Mouse (Mus musculus): ENCODE results near the gene Blm. TPM values are rescaled to one million over a fixed set of nuclear protein-coding genes. Genes with fewer than 3 reads are reported as not detected.

Blm gene
- total and polyA plus RNA-seq, 3 experiments = 24.1 to 56.2 (median 36.4) TPM

DNA sequence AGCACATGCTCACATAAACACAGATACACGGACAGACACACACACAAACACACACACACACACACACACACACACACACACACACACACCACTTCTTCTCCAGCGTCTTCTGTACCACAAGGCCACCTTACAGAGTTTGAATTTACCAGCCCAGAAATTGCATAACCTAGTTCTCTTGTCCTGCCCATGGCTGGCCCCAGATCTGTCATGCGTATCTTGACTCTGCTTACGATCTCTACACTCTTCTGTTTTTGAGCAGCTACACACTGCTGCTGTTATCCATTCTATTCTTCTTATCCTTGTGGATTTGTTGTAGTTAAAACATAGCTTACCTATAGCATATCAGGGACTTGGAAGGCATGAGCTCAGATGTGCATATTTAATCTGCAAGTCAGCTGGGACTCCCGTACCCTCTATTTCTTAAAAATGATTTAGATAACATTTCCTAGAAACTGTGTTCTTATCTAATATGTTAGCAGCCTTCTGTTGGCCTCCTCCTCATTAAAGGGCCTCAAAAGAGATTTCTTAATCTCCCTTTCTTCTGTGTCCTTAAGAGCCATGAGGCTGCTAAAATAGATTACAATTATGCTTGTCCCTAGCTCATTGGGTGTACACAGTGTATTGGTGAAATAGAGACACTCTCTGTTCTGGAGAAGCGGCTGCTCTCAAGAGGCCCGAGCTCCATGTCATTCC lies 7.4 kb upstream of the Blm start:
- DNase-seq (ENCODE audit: extremely low read depth) = no peak

DNA sequence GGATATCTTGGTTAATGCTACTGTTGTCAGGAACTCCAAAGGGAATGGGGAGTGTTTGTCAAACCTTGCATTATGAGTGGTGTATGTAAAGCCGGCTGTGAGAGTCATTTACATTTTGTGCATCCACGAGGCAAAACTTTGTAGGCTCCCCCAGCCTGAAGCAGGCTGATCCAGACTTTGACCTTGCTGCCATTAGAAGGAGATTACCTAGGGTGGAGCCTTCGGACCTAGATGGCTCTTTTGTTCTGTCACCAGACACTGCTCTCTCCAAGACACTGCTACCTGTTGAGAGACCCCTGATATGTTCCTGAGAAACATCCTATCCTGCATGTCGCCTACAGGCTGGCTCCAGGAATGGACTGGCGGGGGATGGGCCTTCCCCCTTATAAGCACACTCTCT lies 4.7 kb upstream of the Blm start:
- no peak overlapping the region for H3K9ac ChIP-seq (ENCODE audit: insufficient read depth, low read depth)
- in situ Hi-C loops (cut with MboI; ENCODE audit: low pct_ligation_motif_present, low pct_unique_long_range_greater_than_20kb, low sequenced_read_pairs) (no loop called here), dilution Hi-C loops (cut with MboI; ENCODE audit: extremely low pct_ligation_motif_present, extremely low pct_unique_long_range_greater_than_20kb, low sequenced_read_pairs) (no loop called here)
- TF ChIP-seq RAD21 (IDR thresholded peaks at IDR 0.05; ENCODE audit: low read depth, low read length) = no peak
- no peak for TF ChIP-seq JUND (conservative IDR thresholded peaks at IDR 0.05; ENCODE audit: low read depth, low read length)
- no peak for TF ChIP-seq ZKSCAN1 (IDR thresholded peaks at IDR 0.05; ENCODE audit: borderline replicate concordance, low read depth, low read length)
- TF ChIP-seq UBTF (IDR thresholded peaks at IDR 0.05; ENCODE audit: low read depth, low read length) = no peak
- TF ChIP-seq ZC3H11A (IDR thresholded peaks at IDR 0.05; ENCODE audit: low read depth, low read length) = no peak
- TF ChIP-seq EP300 (IDR thresholded peaks at IDR 0.05; ENCODE audit: low read length) = no peak
- no peak for TF ChIP-seq CTCF (conservative IDR thresholded peaks at IDR 0.05 in 1 of 2, IDR thresholded peaks at IDR 0.05 in 1 of 2; ENCODE audit: low read depth in 2 of 2, low read length in 2 of 2)
- no peak for TF ChIP-seq MEF2A (IDR thresholded peaks at IDR 0.05; ENCODE audit: borderline replicate concordance, low read depth, low read length)
- no peak for TF ChIP-seq JUN (IDR thresholded peaks at IDR 0.05; ENCODE audit: insufficient read depth, low read depth, low read length)
- no peak for TF ChIP-seq PAX5 (IDR thresholded peaks at IDR 0.05; ENCODE audit: low read length)
- TF ChIP-seq USF1 (IDR thresholded peaks at IDR 0.05; ENCODE audit: low read depth, low read length) = no peak
- no peak overlapping the region for H3K27ac ChIP-seq (ENCODE audit: insufficient read depth, low read depth)
- H3K9me3 ChIP-seq (replicated peaks; ENCODE audit: low read length) = no peaks in the 10 kb centered on the region
- no peak for DNase-seq (ENCODE audit: extremely low read depth)
- peaks cover 0 to 3% of the 10 kb centered on the region in 2 experiments; a peak in 1 of 4 replicates for H3K4me1 ChIP-seq (ENCODE audit: control insufficient read depth in 1 of 2, insufficient read depth in 2 of 2)
- no peak overlapping the region for H3K4me3 ChIP-seq (replicated peaks in 1 of 3; ENCODE audit: low read depth in 2 of 3, low read length in 2 of 3, poor library complexity in 1 of 3)
- H3K79me2 ChIP-seq (replicated peaks; ENCODE audit: control insufficient read depth, extremely low read depth, insufficient read depth, poor library complexity, severe bottlenecking) = no peaks in the 10 kb centered on the region
- H3K4me2 ChIP-seq (ENCODE audit: insufficient read depth, low read depth, poor library complexity, severe bottlenecking) = no peak overlapping the region
- no peaks in the 10 kb centered on the region for H3K36me3 ChIP-seq (replicated peaks in 1 of 2; ENCODE audit: control insufficient read depth in 1 of 2, insufficient read depth in 1 of 2, low read length in 1 of 2)
- peaks cover 1% of the 10 kb centered on the region for H3K27me3 ChIP-seq (replicated peaks)

More for the DNA sequence above, 7.4 kb upstream of the Blm start:
- Histone ChIP-seq H3K36me3 (replicated peaks in 1 of 2; ENCODE audit: control insufficient read depth in 1 of 2, insufficient read depth in 1 of 2, low read length in 1 of 2) (no peaks in the 10 kb centered on the region), H3K9ac (ENCODE audit: insufficient read depth, low read depth) (no peak overlapping the region), H3K4me1 (ENCODE audit: control insufficient read depth in 1 of 2, insufficient read depth in 2 of 2) (peaks cover 0 to 3% of the 10 kb centered on the region in 2 experiments; a peak in 1 of 4 replicates), H3K4me3 (replicated peaks in 1 of 3; ENCODE audit: low read depth in 2 of 3, low read length in 2 of 3, poor library complexity in 1 of 3) (no peak overlapping the region), H3K27ac (ENCODE audit: insufficient read depth, low read depth) (no peak overlapping the region), H3K9me3 (replicated peaks; ENCODE audit: low read length) (no peaks in the 10 kb centered on the region), H3K79me2 (replicated peaks; ENCODE audit: control insufficient read depth, extremely low read depth, insufficient read depth, poor library complexity, severe bottlenecking) (no peaks in the 10 kb centered on the region), H3K27me3 (replicated peaks) (peaks cover 1% of the 10 kb centered on the region), H3K4me2 (ENCODE audit: insufficient read depth, low read depth, poor library complexity, severe bottlenecking) (no peak overlapping the region)
- TF ChIP-seq BHLHE40 (IDR thresholded peaks at IDR 0.05; ENCODE audit: low read depth, low read length) (no peak), ZKSCAN1 (IDR thresholded peaks at IDR 0.05; ENCODE audit: borderline replicate concordance, low read depth, low read length) (no peak), MYC (IDR thresholded peaks at IDR 0.05; ENCODE audit: low read depth, low read length) (no peak), CHD1 (IDR thresholded peaks at IDR 0.05; ENCODE audit: low read depth, low read length) (no peak), GABPA (IDR thresholded peaks at IDR 0.05; ENCODE audit: insufficient replicate concordance, low read depth, low read length) (no peak), NELFE (IDR thresholded peaks at IDR 0.05; ENCODE audit: low read depth, low read length) (no peak), ZMIZ1 (IDR thresholded peaks at IDR 0.05; ENCODE audit: low read depth, low read length) (no peak), KAT2A (IDR thresholded peaks at IDR 0.05; ENCODE audit: insufficient replicate concordance, low read length) (no peak), SMC3 (IDR thresholded peaks at IDR 0.05; ENCODE audit: low read depth, low read length) (no peak), MAFK (IDR thresholded peaks at IDR 0.05; ENCODE audit: insufficient replicate concordance, low read length) (no peak), UBTF (IDR thresholded peaks at IDR 0.05; ENCODE audit: low read depth, low read length) (no peak), NRF1 (IDR thresholded peaks at IDR 0.05; ENCODE audit: low read depth, low read length) (no peak), ZC3H11A (IDR thresholded peaks at IDR 0.05; ENCODE audit: low read depth, low read length) (no peak), POLR2A (IDR thresholded peaks at IDR 0.05; ENCODE audit: low read depth, low read length) (no peak), POLR2AphosphoS2 (IDR thresholded peaks at IDR 0.05; ENCODE audit: low read depth, low read length) (no peak), ETS1 (conservative IDR thresholded peaks at IDR 0.05; ENCODE audit: low read depth, low read length) (no peak), ELF1 (IDR thresholded peaks at IDR 0.05; ENCODE audit: low read depth, low read length) (no peak), CHD2 (IDR thresholded peaks at IDR 0.05; ENCODE audit: low read length) (no peak), ZNF384 (IDR thresholded peaks at IDR 0.05; ENCODE audit: low read depth, low read length) (no peak)
- in situ Hi-C loops (cut with MboI; ENCODE audit: low pct_ligation_motif_present, low pct_unique_long_range_greater_than_20kb, low sequenced_read_pairs) (no loop called here), dilution Hi-C loops (cut with MboI; ENCODE audit: extremely low pct_ligation_motif_present, extremely low pct_unique_long_range_greater_than_20kb, low sequenced_read_pairs) (no loop called here)

Data from CH12.LX (cell line).